Mouse (Mus musculus) left cerebral cortex, adult 2 months (tissue): Measurements from ENCODE around the gene Tvp23b. TPM values are rescaled to one million over a fixed set of nuclear protein-coding genes. Genes with fewer than 3 reads are reported as not detected.

Experiments
- DNase-seq, 2 experiments: peaks; one replicate each; pipeline ENCODE4 v3.0.0; 2021 to 2022; ENCODE audit warnings: low spot score in 2 of 2, mixed read lengths in 1 of 2; ENCODE audit errors: extremely low spot score in 1 of 2
- H3K27ac ChIP-seq: fragments of 200-600 bp; 2 replicates; pipeline ENCODE4 v1.8.1; 2022
- H3K4me3 ChIP-seq: fragments of 200-600 bp; 2 replicates; pipeline ENCODE4 v1.8.1; 2022
- CTCF ChIP-seq: fragments of 200-600 bp; IDR thresholded peaks from 2 replicates; pipeline ENCODE4 v1.8.1; 2022; ENCODE audit warnings: antibody characterized with exemption, mild to moderate bottlenecking, moderate library complexity
- intact Hi-C: fragments of 180-260 bp; cut with DNase I; formaldehyde crosslinking; loops from one replicate; pipeline ENCODE4 v1.15.1; 2025
- total RNA-seq, 2 experiments: library from RNA; stranded (reverse); gene quantifications; 2 replicates each; pipeline ENCODE4 v1.2.3; 2021

Tvp23b gene
- total RNA-seq, 2 experiments from 2014 or later: 29.2 to 31.4 TPM

DNA sequence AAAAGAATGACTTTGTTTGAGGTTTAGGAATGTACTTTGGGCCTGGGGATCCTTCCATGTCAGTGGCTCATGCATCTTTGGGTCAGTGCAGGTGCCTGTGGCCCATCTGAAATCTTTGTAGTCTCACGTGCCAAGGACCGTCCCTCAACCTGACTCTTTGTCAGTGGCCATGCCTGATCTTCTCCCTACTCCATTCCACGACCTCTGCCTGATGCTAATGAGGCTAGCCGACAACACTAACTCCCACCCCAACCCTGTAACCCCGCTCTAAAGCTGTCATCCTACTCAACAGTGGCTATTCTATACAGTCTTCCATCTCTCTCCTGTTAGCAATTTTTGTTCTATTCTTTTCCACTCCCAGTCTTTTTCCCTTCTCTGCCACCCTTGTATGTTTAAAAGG is 75.9 kb downstream of the Tvp23b start:
- Histone ChIP-seq H3K27ac (no peak overlapping the region), H3K4me3 (no peak overlapping the region)
- TF ChIP-seq CTCF: no peak
- intact Hi-C loops: no loop called here
- DNase-seq: no peak

DNA sequence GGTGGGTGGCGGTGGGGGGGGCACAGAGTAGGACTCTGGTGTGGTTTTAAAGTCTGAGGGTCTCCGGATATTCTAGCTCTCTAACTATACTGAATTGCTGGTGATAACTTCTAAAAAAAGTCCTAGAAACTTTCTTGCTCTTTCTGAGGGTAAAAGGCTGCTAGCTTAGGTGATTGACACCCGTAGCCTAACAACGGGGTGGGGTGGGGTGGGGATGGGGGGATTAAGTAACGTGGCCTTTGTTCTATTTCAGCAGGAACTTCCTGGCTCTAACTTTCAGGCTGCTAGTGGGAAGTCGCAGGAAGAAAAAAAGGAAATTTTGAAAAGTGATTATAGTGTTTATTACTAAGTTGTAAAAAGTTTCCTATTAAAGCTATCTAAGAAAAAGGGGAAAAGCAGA is 76.5 kb downstream of the Tvp23b start:
- H3K27ac ChIP-seq: no peak overlapping the region
- intact Hi-C loops: no loop called here
- no peak for DNase-seq
- no peak for TF ChIP-seq CTCF
- no peak overlapping the region for H3K4me3 ChIP-seq

DNA sequence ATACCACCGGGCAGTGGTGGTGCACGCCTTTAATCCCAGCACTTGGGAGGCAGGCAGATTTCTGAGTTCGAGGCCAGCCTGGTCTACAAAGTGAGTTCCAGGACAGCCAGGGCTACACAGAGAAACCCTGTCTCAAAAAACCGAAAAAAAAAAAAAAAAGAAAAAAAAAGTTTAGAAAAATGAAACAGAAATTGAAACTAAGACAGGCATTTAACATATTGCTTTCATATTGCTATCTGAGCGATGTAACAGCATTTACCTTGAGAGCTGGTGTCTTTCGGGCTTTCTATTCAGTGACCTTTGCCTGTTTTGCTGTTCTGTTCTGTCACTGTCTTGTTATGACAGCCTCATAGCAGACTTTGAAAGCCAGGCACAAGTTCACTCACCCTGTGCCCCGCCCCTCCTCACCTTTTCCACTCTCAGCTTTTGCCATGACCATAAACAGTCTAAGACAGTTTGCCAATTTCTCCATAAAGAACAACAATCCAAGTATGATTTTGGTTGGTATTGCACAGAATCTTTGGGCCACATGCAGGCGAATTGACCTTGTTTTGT is 78.4 kb downstream of the Tvp23b start:
- no peak for DNase-seq
- Histone ChIP-seq H3K4me3 (no peak overlapping the region), H3K27ac (no peak overlapping the region)
- intact Hi-C loops: no loop called here
- TF ChIP-seq CTCF: no peak

DNA sequence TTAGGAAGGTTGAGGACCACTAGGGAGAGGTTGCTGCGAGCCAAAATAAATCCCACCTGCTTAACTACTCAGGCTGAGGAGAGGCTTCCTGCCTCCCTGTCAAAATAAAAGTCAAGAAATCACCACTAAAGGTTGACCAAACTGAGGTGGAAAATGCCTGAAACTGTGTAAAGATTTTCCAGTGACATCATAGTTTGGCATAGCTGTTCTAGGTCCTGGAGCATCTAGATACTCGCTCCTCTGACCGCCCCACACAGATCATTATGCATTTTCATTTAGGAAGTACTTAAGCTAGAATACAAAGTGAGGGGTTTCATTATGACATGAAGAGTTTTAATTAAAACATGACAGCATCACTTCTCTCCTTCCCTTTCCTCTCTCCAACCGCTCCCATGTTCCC is 84.0 kb downstream of the Tvp23b start:
- no peak overlapping the region for H3K27ac ChIP-seq
- no peak overlapping the region for H3K4me3 ChIP-seq
- intact Hi-C loops: no loop called here
- no peak for TF ChIP-seq CTCF
- no peak for DNase-seq

DNA sequence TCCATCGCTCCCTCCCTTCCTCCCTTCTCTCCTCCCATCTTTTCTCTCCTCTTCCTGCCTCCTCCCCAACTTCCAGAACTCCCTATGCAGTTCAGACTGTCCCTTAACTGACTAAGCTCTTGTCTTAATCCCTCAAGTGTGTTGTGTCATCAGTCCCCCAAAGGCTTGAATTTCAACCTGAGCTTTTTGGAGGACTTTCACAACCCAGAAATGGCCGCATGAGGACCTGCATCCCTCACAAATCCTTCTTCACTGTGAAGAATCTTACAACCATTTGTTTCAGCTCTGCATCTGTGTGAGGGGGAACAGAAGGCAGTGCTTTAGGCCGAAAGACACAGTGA is 87.1 kb downstream of the Tvp23b start:
- no peak overlapping the region for H3K4me3 ChIP-seq
- no peak for TF ChIP-seq CTCF
- peak overlapping the region; percentile 42; the same call in 1 of the 2 replicates for H3K27ac ChIP-seq
- no peak for DNase-seq
- intact Hi-C loops: no loop called here

Other genes starting within 250 kb of the Tvp23b start
- 10 to 100 TPM; 20.0 to 24.9 TPM for gene Lrrc75a, start 230.9 kb upstream of the Tvp23b start, total RNA-seq
- 10 to 100 TPM; 21.5 to 28.4 TPM for gene Mmgt2, start 230.8 kb upstream of the Tvp23b start, total RNA-seq
- 10 to 100 TPM; 16.2 to 17.3 TPM for gene Zfp287, start 147.6 kb upstream of the Tvp23b start, total RNA-seq
- gene Gm10428, start 126.4 kb upstream of the Tvp23b start, total RNA-seq: not detected
- 10 to 100 TPM; 26.8 to 29.0 TPM for gene Zfp286, start 90.0 kb upstream of the Tvp23b start, total RNA-seq
- 1 to 10 TPM; 2.4 to 4.0 TPM for gene Trim16, start 59.2 kb upstream of the Tvp23b start, total RNA-seq
- 1 to 10 TPM in 1 of 2 experiments, under 1 TPM in 1; 0.96 to 1.2 TPM for gene Fbxw10, start 32.4 kb upstream of the Tvp23b start, total RNA-seq
- not detected for gene Cdrt4, start 71.7 kb downstream of the Tvp23b start, total RNA-seq
- gene Tekt3, start 182.2 kb downstream of the Tvp23b start, total RNA-seq: not detected
- 10 to 100 TPM; 25.7 to 27.5 TPM for gene Pmp22, start 249.5 kb downstream of the Tvp23b start, total RNA-seq